Mouse (Mus musculus) thymus, adult 2 months (tissue): ENCODE measurements around the gene Tns4. TPM values are rescaled to one million over a fixed set of nuclear protein-coding genes. Genes with fewer than 3 reads are reported as not detected.

Source experiments
- DNase-seq: peaks from one replicate; pipeline ENCODE4 v3.0.0; 2021
- H3K27ac ChIP-seq: fragments of 200-500 bp; 2 replicates; pipeline ENCODE4 v1.5.1; 2012; ENCODE audit warnings: low read length, control low read depth; ENCODE audit not compliant: control insufficient read depth, insufficient read depth
- H3K27me3 ChIP-seq: fragments of 200-500 bp; 2 replicates; pipeline ENCODE4 v1.6.1; 2012; ENCODE audit warnings: mild to moderate bottlenecking, low read length, moderate library complexity, mixed read lengths; ENCODE audit not compliant: control insufficient read depth, insufficient read depth
- H3K36me3 ChIP-seq: fragments of 200-500 bp; 2 replicates; pipeline ENCODE4 v1.6.1; 2012; ENCODE audit warnings: mild to moderate bottlenecking, low read length, moderate library complexity; ENCODE audit not compliant: control insufficient read depth, insufficient read depth
- H3K4me1 ChIP-seq: fragments of 200-500 bp; replicated peaks from 2 replicates; pipeline ENCODE4 v1.6.1; 2012; ENCODE audit warnings: low read length; ENCODE audit not compliant: control insufficient read depth, insufficient read depth
- H3K4me3 ChIP-seq: fragments of 200-500 bp; 2 replicates; pipeline ENCODE4 v1.5.1; 2012; ENCODE audit warnings: mild to moderate bottlenecking, low read length, control low read depth, moderate library complexity; ENCODE audit not compliant: control insufficient read depth, insufficient read depth
- CTCF ChIP-seq: fragments of 200-500 bp; IDR thresholded peaks from 2 replicates; pipeline ENCODE4 v1.5.1; 2012; ENCODE audit warnings: mild to moderate bottlenecking, control low read depth, low read length, moderate library complexity, borderline replicate concordance; ENCODE audit not compliant: control insufficient read depth, poor library complexity, insufficient read depth; ENCODE audit errors: extremely low read depth
- POLR2A ChIP-seq: fragments of 200-500 bp; IDR thresholded peaks from 2 replicates; pipeline ENCODE4 v1.6.1; 2012; ENCODE audit warnings: mild to moderate bottlenecking, low read length, control low read depth, moderate library complexity; ENCODE audit not compliant: control insufficient read depth, poor library complexity, insufficient read depth; ENCODE audit errors: extremely low read depth
- WGBS: fragments of 180-500 bp; shearing (Covaris S2); methylation state at CpG from one replicate; pipeline ENCODE4 v1.1.7; 2018; 5-methylcytosine and 5-hydroxymethylcytosine counted together
- polyA plus RNA-seq: library from polyadenylated mRNA; depleted of rRNA; stranded (reverse); fragments of >200 nt; gene quantifications from 2 replicates; pipeline ENCODE4 v1.2.3, GENCODE M21; 2012

Tns4 gene
- polyA plus RNA-seq, 1 experiment, result 7.5 TPM

GRCm38 (mm10) chr11:99118963-99119362 lies 29.9 kb upstream of the Tns4 start:
- Histone ChIP-seq H3K27me3 (no peaks in the 10 kb centered on the region), H3K4me3 (no peak overlapping the region), H3K27ac (no peak overlapping the region), H3K4me1 (peaks cover 7% of the 10 kb centered on the region), H3K36me3 (no peaks in the 10 kb centered on the region)
- no peak for TF ChIP-seq POLR2A
- TF ChIP-seq CTCF, result no peak
- no peak for DNase-seq
- 84% methylated on average over 7 of the region's 7 CpGs for WGBS

GRCm38 (mm10) chr11:99118420-99118819 lies 29.3 kb upstream of the Tns4 start:
- no peak for DNase-seq
- H3K36me3 ChIP-seq, result no peaks in the 10 kb centered on the region
- H3K4me1 ChIP-seq, result peaks cover 7% of the 10 kb centered on the region
- H3K27ac ChIP-seq, result no peak overlapping the region
- 100% methylated on average over 1 of the region's 1 CpGs for WGBS
- H3K4me3 ChIP-seq, result no peak overlapping the region
- TF ChIP-seq POLR2A (no peak), CTCF (no peak)
- no peaks in the 10 kb centered on the region for H3K27me3 ChIP-seq

GRCm38 (mm10) chr11:99117907-99118306 lies 28.8 kb upstream of the Tns4 start:
- no peak overlapping the region for H3K4me3 ChIP-seq
- no peaks in the 10 kb centered on the region for H3K27me3 ChIP-seq
- no peak overlapping the region for H3K27ac ChIP-seq
- no peak for TF ChIP-seq POLR2A
- TF ChIP-seq CTCF, result no peak
- H3K36me3 ChIP-seq, result no peaks in the 10 kb centered on the region
- no peak for DNase-seq
- H3K4me1 ChIP-seq, result peaks cover 7% of the 10 kb centered on the region
- 93% methylated on average over 7 of the region's 7 CpGs for WGBS

GRCm38 (mm10) chr11:99115940-99116339 lies 26.8 kb upstream of the Tns4 start:
- WGBS, result 4% methylated on average over 6 of the region's 6 CpGs
- DNase-seq, result no peak
- no peaks in the 10 kb centered on the region for H3K27me3 ChIP-seq
- no peak overlapping the region for H3K4me3 ChIP-seq
- H3K36me3 ChIP-seq, result no peaks in the 10 kb centered on the region
- H3K27ac ChIP-seq, result peak overlapping the region; percentile 58; the same call in 1 of the 2 replicates
- H3K4me1 ChIP-seq, result peaks cover 15% of the 10 kb centered on the region
- TF ChIP-seq CTCF (no peak), POLR2A (no peak)

- no peak for DNase-seq
- Histone ChIP-seq H3K27ac (no peak overlapping the region), H3K27me3 (no peaks in the 10 kb centered on the region), H3K4me3 (no peak overlapping the region), H3K4me1 (peaks cover 20% of the 10 kb centered on the region), H3K36me3 (no peaks in the 10 kb centered on the region)
- WGBS, result 93% methylated on average over 3 of the region's 3 CpGs
- TF ChIP-seq POLR2A (no peak), CTCF (no peak)
Measured at GRCm38 (mm10) chr11:99113111-99113510, 24.0 kb upstream of the Tns4 start.

- TF ChIP-seq CTCF (no peak), POLR2A (no peak)
- Histone ChIP-seq H3K4me1 (peaks cover 20% of the 10 kb centered on the region), H3K27me3 (no peaks in the 10 kb centered on the region), H3K27ac (no peak overlapping the region), H3K4me3 (no peak overlapping the region), H3K36me3 (no peaks in the 10 kb centered on the region)
- WGBS, result 61% methylated on average over 5 of the region's 5 CpGs
- no peak for DNase-seq
Measured at GRCm38 (mm10) chr11:99112700-99113099, 23.6 kb upstream of the Tns4 start.

GRCm38 (mm10) chr11:99111631-99112030 lies 22.5 kb upstream of the Tns4 start:
- H3K27ac ChIP-seq, result no peak overlapping the region
- H3K4me3 ChIP-seq, result no peak overlapping the region
- H3K4me1 ChIP-seq, result peaks cover 24% of the 10 kb centered on the region
- no peaks in the 10 kb centered on the region for H3K36me3 ChIP-seq
- H3K27me3 ChIP-seq, result no peaks in the 10 kb centered on the region
- WGBS, result 69% methylated on average over 7 of the region's 7 CpGs
- TF ChIP-seq CTCF (no peak), POLR2A (no peak)
- no peak for DNase-seq
